Mouse (Mus musculus): ENCODE measurements at regions not wholly inside any gene's neighbourhood (a gene's known extent, or its start where the extent isn't known, plus 50 kb on each side); places are given as distances from the start of the nearest gene placed in this dataset.
A peak's percentile ranks its signal among the peaks of the same experiment; 100 is the strongest.

DNA sequence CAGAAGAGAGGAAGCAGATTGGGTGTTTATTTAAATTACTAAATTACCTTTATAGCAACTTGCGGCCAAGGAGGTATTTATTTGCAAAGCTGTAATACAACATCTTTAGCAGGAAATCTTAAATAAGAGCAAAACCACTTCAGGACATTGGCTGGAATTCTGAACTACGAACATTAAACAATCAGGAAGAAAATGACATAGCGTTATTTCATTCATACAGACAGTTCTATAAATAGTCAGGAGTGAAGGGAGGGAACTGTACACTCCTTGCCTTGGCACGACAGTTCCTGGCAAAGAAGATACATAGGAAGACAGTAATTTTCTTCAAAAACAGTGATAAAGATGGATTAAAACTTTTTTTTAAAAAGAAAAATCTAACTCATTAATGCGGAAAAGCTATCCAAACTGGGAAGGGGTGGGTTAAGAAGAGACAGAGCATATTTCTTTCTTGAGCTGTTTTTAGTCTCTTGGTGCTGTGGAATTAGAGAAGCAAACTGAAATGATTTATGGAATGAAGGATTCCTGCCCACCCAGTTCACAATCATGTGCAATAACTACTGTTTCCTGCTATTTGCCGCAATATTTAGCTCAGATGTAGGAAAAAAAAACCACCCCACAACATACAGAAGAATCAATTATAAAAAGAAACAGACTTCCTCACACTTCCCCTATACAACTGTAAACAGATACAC, 147.9 kb downstream of the Mbl2 start:
- H3K4me1 ChIP-seq (ENCODE audit: control insufficient read depth, insufficient read depth, low read length) = no peaks in the 10 kb centered on the region
- H3K9me3 ChIP-seq (ENCODE audit: control insufficient read depth, low read length) = no peaks in the 10 kb centered on the region
- H3K36me3 ChIP-seq (ENCODE audit: control insufficient read depth, insufficient read depth, low read length) = no peaks in the 10 kb centered on the region
- WGBS = 55% methylated on average over 6 of the region's 6 CpGs
- no peak overlapping the region for H3K4me2 ChIP-seq (replicated peaks; ENCODE audit: low read depth, low read length, severe bottlenecking)
- DNase-seq (ENCODE audit: low spot score) = no peak
- no peak overlapping the region for H3K27ac ChIP-seq (replicated peaks; ENCODE audit: low read depth, low read length)
- no peak overlapping the region for H3K4me3 ChIP-seq (replicated peaks; ENCODE audit: low read length)
- ATAC-seq (ENCODE audit: low FRiP score, low read depth) = no peak
- no peak for TF ChIP-seq POLR2A (IDR thresholded peaks at IDR 0.05; ENCODE audit: borderline replicate concordance, extremely low read depth, insufficient read depth, insufficient read length)
- H3K27me3 ChIP-seq (ENCODE audit: control insufficient read depth, insufficient read depth, low read length) = no peaks in the 10 kb centered on the region
- H3K9ac ChIP-seq (ENCODE audit: low read depth, low read length, severe bottlenecking) = no peak overlapping the region

DNA sequence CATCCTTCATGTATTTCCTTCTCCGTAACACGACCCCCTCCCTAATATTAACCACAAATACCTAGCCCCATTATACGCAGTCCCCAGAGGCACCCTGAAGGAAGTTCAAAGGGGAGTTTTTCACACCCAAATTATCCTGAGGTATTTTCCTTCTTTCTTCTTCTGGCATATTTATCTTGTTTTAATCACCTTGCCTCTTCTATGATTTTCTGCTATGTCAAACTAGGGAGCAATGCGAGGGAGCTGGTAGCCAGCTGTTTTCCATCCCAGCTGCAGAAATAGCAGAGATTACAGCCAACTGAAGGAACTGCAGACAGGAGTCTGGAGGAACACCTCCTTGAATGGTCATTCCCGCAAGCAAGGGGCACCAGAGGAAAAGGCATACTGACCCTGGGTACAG, 155.7 kb downstream of the Dkk1 start:
- DNase-seq (ENCODE audit: low spot score) = no peak

DNA sequence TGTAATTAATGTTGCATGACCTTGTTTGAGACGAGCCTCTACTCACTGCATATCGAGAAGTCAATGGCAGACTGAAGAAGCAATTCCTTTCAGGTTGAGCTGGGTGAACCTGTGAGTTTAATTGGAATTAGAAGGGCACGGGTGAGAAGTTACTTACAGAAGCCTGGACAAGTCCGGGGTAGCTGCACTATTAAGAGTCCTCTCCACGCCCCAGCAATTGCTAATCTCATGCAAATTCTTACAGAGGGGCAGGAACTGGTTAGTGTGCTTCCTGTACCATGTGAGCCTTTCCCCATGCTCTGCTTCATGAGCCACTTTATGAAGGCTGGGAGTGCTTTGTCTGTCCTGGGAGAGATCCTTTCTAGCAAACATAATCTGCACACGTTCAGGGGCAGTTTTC, 142.5 kb downstream of the Dkk1 start:
- H3K9ac ChIP-seq (ENCODE audit: low read depth, low read length, severe bottlenecking) = no peak overlapping the region
- DNase-seq (ENCODE audit: low spot score) (no peak), ATAC-seq (ENCODE audit: low FRiP score, low read depth) (no peak)
- no peaks in the 10 kb centered on the region for H3K9me3 ChIP-seq (ENCODE audit: control insufficient read depth, low read length)
- no peak overlapping the region for H3K4me2 ChIP-seq (replicated peaks; ENCODE audit: low read depth, low read length, severe bottlenecking)
- H3K36me3 ChIP-seq (ENCODE audit: control insufficient read depth, insufficient read depth, low read length) = no peaks in the 10 kb centered on the region
- H3K4me1 ChIP-seq (ENCODE audit: control insufficient read depth, insufficient read depth, low read length) = no peaks in the 10 kb centered on the region
- H3K4me3 ChIP-seq (replicated peaks; ENCODE audit: low read length) = no peak overlapping the region
- H3K27ac ChIP-seq (replicated peaks; ENCODE audit: low read depth, low read length) = no peak overlapping the region
- no peak for TF ChIP-seq POLR2A (IDR thresholded peaks at IDR 0.05; ENCODE audit: borderline replicate concordance, extremely low read depth, insufficient read depth, insufficient read length)
- 84% methylated on average over 6 of the region's 6 CpGs for WGBS
- no peaks in the 10 kb centered on the region for H3K27me3 ChIP-seq (ENCODE audit: control insufficient read depth, insufficient read depth, low read length)

More for the DNA sequence above, 155.7 kb downstream of the Dkk1 start:
- Histone ChIP-seq H3K9ac (ENCODE audit: low read depth, low read length, severe bottlenecking) (no peak overlapping the region), H3K4me1 (ENCODE audit: control insufficient read depth, insufficient read depth, low read length) (peaks cover 4% of the 10 kb centered on the region; the same call in 1 of the 2 replicates), H3K36me3 (ENCODE audit: control insufficient read depth, insufficient read depth, low read length) (no peaks in the 10 kb centered on the region), H3K4me2 (replicated peaks; ENCODE audit: low read depth, low read length, severe bottlenecking) (no peak overlapping the region), H3K9me3 (ENCODE audit: control insufficient read depth, low read length) (no peaks in the 10 kb centered on the region), H3K4me3 (replicated peaks; ENCODE audit: low read length) (no peak overlapping the region), H3K27me3 (ENCODE audit: control insufficient read depth, insufficient read depth, low read length) (no peaks in the 10 kb centered on the region), H3K27ac (replicated peaks; ENCODE audit: low read depth, low read length) (no peak overlapping the region)
- ATAC-seq (ENCODE audit: low FRiP score, low read depth) = no peak
- TF ChIP-seq POLR2A (IDR thresholded peaks at IDR 0.05; ENCODE audit: borderline replicate concordance, extremely low read depth, insufficient read depth, insufficient read length) = no peak
- WGBS = 28% methylated on average over 5 of the region's 5 CpGs

DNA sequence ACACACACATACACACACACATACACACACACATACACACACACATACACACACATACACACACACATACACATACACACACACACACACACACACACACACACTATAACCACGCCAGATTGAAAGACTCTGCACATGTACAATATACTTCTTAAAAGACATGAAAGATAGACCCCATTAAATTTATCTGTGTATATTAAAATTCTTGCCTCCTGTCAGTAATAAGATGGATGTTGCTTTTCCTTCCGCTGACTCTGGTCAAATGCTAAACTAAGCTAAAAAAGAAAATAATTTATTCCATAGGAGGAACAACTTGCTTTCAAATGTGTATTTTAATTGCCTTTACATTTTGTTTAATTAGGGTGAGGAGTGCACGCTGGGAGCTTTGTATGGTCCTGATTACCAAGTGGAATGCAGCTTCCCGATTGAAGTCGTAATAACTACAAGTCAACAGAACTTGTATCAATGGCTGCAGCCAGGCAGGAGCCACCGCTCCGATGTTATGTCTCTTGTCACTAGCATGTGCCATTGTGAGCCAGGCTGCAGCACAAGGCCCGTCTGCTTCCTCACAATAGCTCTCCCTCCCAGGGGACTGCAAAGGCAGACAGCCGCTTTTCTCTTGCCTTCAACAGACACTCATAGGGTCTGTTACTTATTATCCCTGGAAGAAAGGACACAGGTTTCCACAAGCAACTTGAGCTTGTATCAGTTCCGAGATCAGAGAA, 129.7 kb downstream of the Dkk1 start:
- peak; percentile 20 for DNase-seq (ENCODE audit: low spot score)
- Histone ChIP-seq H3K9me3 (ENCODE audit: control insufficient read depth, low read length) (no peaks in the 10 kb centered on the region), H3K4me2 (replicated peaks; ENCODE audit: low read depth, low read length, severe bottlenecking) (0 out of 2 replicates have a peak overlapping the region, but pooled peaks have one; percentile 9), H3K27ac (replicated peaks; ENCODE audit: low read depth, low read length) (no peak overlapping the region), H3K4me3 (replicated peaks; ENCODE audit: low read length) (no peak overlapping the region), H3K4me1 (ENCODE audit: control insufficient read depth, insufficient read depth, low read length) (0 out of 2 replicates have a peak, but pooled peaks cover 6% of the 10 kb centered on the region), H3K9ac (ENCODE audit: low read depth, low read length, severe bottlenecking) (no peak overlapping the region), H3K27me3 (ENCODE audit: control insufficient read depth, insufficient read depth, low read length) (no peaks in the 10 kb centered on the region), H3K36me3 (ENCODE audit: control insufficient read depth, insufficient read depth, low read length) (no peaks in the 10 kb centered on the region)
- TF ChIP-seq POLR2A (IDR thresholded peaks at IDR 0.05; ENCODE audit: borderline replicate concordance, extremely low read depth, insufficient read depth, insufficient read length) = no peak
- no peak for ATAC-seq (ENCODE audit: low FRiP score, low read depth)
- 16% methylated on average over 10 of the region's 10 CpGs for WGBS

DNA sequence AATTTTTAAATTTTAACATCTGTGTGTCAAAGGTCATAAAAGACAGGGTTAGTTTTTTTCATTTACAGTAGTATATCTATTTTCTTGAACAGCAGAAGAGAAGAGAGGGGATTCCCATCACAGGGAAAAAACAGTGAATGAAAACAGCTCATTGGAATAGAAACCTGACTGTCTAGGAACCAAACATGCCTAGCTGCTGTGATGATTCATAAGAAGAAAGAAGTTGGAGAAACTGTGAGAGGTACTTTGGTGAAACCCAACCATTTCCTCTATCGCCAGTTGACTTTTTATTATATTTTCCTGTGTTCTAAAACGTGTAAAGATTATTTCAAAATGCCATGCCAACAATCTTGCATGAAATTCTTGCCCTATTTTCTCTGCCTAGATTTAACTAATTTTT, 123.8 kb downstream of the Dkk1 start:
- H3K4me1 ChIP-seq (ENCODE audit: control insufficient read depth, insufficient read depth, low read length) = 0 out of 2 replicates have a peak, but pooled peaks cover 5% of the 10 kb centered on the region
- no peak overlapping the region for H3K9ac ChIP-seq (ENCODE audit: low read depth, low read length, severe bottlenecking)
- no peak overlapping the region for H3K4me2 ChIP-seq (replicated peaks; ENCODE audit: low read depth, low read length, severe bottlenecking)
- H3K4me3 ChIP-seq (replicated peaks; ENCODE audit: low read length) = no peak overlapping the region
- no peaks in the 10 kb centered on the region for H3K36me3 ChIP-seq (ENCODE audit: control insufficient read depth, insufficient read depth, low read length)
- no peak for TF ChIP-seq POLR2A (IDR thresholded peaks at IDR 0.05; ENCODE audit: borderline replicate concordance, extremely low read depth, insufficient read depth, insufficient read length)
- DNase-seq (ENCODE audit: low spot score) (no peak), ATAC-seq (ENCODE audit: low FRiP score, low read depth) (no peak)
- 76% methylated on average over 2 of the region's 2 CpGs for WGBS
- no peak overlapping the region for H3K27ac ChIP-seq (replicated peaks; ENCODE audit: low read depth, low read length)
- H3K27me3 ChIP-seq (ENCODE audit: control insufficient read depth, insufficient read depth, low read length) = no peaks in the 10 kb centered on the region
- no peaks in the 10 kb centered on the region for H3K9me3 ChIP-seq (ENCODE audit: control insufficient read depth, low read length)
